Mouse (Mus musculus): Measurements from ENCODE around the gene Dlx3.
A peak's percentile ranks its signal among the peaks of the same experiment; 100 is the strongest.

Gene Dlx3

GRCm38 (mm10) chr11:95153116-95153515, 33.2 kb downstream of the Dlx3 start:
- DNase-seq (ENCODE audit: low spot score in 2 of 2), result no peak

GRCm38 (mm10) chr11:95153681-95154080, 33.8 kb downstream of the Dlx3 start:
- no peak for DNase-seq (ENCODE audit: low spot score in 2 of 2)

GRCm38 (mm10) chr11:95155511-95155910, 35.6 kb downstream of the Dlx3 start:
- no peak for DNase-seq (ENCODE audit: low spot score in 2 of 2)

GRCm38 (mm10) chr11:95157356-95157755, 37.4 kb downstream of the Dlx3 start:
- no peak for DNase-seq (ENCODE audit: low spot score in 2 of 2)

DNA sequence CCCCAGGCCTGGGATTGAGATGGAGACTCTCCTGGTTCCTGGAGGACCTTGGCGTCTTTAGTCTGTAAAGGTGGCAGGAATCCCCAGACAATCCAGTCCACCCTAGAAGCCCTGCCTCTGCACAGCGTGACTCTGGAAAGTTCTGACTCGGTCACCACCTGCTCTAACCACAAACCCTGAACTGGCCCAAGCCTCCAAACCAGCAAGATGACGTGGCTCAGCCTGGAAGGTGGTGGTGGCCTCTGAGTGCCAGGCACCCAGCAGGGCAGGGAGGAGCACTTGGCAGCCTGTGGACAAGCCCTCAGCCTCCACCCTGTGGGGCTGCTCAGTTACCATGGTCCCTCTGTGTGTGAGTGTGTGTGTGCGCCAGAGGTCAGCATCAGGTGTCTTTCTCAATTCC, 38.0 kb downstream of the Dlx3 start:
- DNase-seq (ENCODE audit: low spot score in 2 of 2), result no peak

DNA sequence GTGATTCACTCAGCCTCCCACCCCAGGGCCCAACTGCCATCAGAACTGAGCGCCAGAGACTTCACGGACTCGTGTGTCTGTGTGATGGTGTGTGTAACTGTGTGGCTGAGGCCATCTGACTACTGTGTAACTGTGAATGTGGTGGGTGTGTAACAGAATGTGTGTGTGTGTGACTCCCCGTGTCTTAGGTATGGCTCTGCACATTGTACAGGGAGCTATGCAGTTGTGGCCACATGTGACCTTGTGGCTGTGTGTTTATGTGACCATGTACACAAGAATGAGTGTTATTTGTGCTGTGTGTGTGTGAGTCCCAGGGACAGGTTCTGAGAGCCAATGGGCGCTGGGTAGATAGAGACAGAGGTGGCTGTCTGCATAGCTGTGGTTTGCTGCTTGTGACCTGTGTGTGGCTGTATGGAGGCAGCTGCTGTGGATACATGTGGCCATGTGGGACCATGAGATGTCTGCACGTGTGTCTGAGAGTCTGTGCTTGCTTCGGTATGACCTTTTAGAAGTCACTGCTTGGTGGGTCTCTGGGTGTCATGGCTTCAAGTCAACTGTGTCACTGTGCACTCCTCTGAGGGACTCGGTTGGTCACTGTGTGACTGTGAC, 39.9 kb downstream of the Dlx3 start:
- DNase-seq (ENCODE audit: low spot score in 2 of 2), result no peak

GRCm38 (mm10) chr11:95160693-95161092, 40.8 kb downstream of the Dlx3 start:
- DNase-seq (ENCODE audit: low spot score in 2 of 2), result peak in 1 of 2 experiments; percentile 52

DNA sequence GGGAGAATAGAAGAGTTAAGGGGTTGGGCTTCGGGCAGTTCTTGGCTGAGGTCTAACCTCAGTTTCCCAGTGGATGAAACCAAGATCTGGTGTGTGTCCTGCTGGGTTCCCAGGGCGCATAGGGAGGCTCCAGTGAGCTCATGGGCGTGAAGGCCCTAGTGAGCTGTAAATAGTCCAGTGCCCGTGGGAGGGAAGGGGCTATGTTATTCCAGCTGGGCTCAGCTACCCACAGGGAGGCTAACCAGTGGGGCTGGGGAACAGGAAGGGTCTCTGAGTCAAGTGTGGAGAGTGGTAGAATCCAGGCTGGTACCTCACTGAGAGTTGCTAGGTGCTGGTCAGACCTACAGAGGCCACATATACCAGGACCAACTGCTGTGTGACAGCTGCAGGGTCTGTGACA, 41.8 kb downstream of the Dlx3 start:
- DNase-seq (ENCODE audit: low spot score in 2 of 2), result no peak

GRCm38 (mm10) chr11:95165857-95166256, 45.9 kb downstream of the Dlx3 start:
- no peak for DNase-seq (ENCODE audit: low spot score in 2 of 2)
